Mouse (Mus musculus) megakaryocyte, embryonic 14.5 days (primary cell): Measurements from ENCODE around the gene Slc35e2.

ENCODE experiments used
- FLI1 ChIP-seq: IDR thresholded peaks from 2 replicates; pipeline ENCODE4 v1.6.1; 2012; ENCODE audit warnings: low read length, inconsistent platforms, mixed read lengths
- GATA1 ChIP-seq: IDR thresholded peaks from 3 replicates; pipeline ENCODE4 v1.6.1; 2012; ENCODE audit warnings: mixed read lengths, low read length, inconsistent platforms, borderline replicate concordance

- TF ChIP-seq GATA1 = no peak
- TF ChIP-seq FLI1 = no peak
Observed at GRCm38 (mm10) chr4:155653451-155654182, 52.4 kb downstream of the Slc35e2 start.
